Mouse (Mus musculus) kidney, adult 18-20 months (tissue): ENCODE data around the gene Psd4.

Source experiments
- DNase-seq: peaks from one replicate; pipeline ENCODE4 v3.0.0; 2021

Gene Psd4

GRCm38 (mm10) chr2:24367030-24367894 is at the start of gene Psd4:
Psd4 (plus strand) TSS chr2:24367580.
- DNase-seq = peak; percentile 75

- DNase-seq = no peak
Measured at GRCm38 (mm10) chr2:24317919-24318598, 49.3 kb upstream of the Psd4 start.

GRCm38 (mm10) chr2:24335333-24335732 is 32.0 kb upstream of the Psd4 start:
- DNase-seq = no peak

- no peak for DNase-seq
Measured at GRCm38 (mm10) chr2:24336545-24336944, 30.8 kb upstream of the Psd4 start, which contains the start of gene Il1rn. Il1rn (plus strand) TSS chr2:24336853.

- no peak for DNase-seq
Measured at GRCm38 (mm10) chr2:24341395-24341885, 25.9 kb upstream of the Psd4 start.

- no peak for DNase-seq
Measured at GRCm38 (mm10) chr2:24344619-24345018, 22.8 kb upstream of the Psd4 start.

GRCm38 (mm10) chr2:24345056-24345455 is 22.3 kb upstream of the Psd4 start:
- no peak for DNase-seq

GRCm38 (mm10) chr2:24347926-24348325 is 19.5 kb upstream of the Psd4 start:
- DNase-seq = no peak

GRCm38 (mm10) chr2:24351159-24351558 is 16.2 kb upstream of the Psd4 start:
- no peak for DNase-seq

GRCm38 (mm10) chr2:24353042-24353441 is 14.3 kb upstream of the Psd4 start:
- no peak for DNase-seq

- DNase-seq = peak; percentile 5
Measured at GRCm38 (mm10) chr2:24357642-24358041, 9.7 kb upstream of the Psd4 start.

- DNase-seq = no peak
Measured at GRCm38 (mm10) chr2:24359347-24359746, 8.0 kb upstream of the Psd4 start.

- no peak for DNase-seq
Measured at GRCm38 (mm10) chr2:24363818-24364217, 3.6 kb upstream of the Psd4 start.

GRCm38 (mm10) chr2:24366214-24366975 is 985 bp upstream of the Psd4 start:
- DNase-seq = no peak

GRCm38 (mm10) chr2:24367895-24368261 is 498 bp downstream of the Psd4 start:
- no peak for DNase-seq

GRCm38 (mm10) chr2:24378747-24379450 is 11.5 kb downstream of the Psd4 start:
- DNase-seq = no peak

- no peak for DNase-seq
Measured at GRCm38 (mm10) chr2:24382456-24383230, 15.3 kb downstream of the Psd4 start.

GRCm38 (mm10) chr2:24383636-24384035 is 16.3 kb downstream of the Psd4 start:
- no peak for DNase-seq

- DNase-seq = no peak
Measured at GRCm38 (mm10) chr2:24384393-24384792, 17.0 kb downstream of the Psd4 start.

GRCm38 (mm10) chr2:24385111-24385961 is 18.0 kb downstream of the Psd4 start:
- DNase-seq = no peak
